Mouse (Mus musculus) bone marrow macrophage, adult 2 months (primary cell): ENCODE measurements around the gene Ube2d1. TPM values are rescaled to one million over a fixed set of nuclear protein-coding genes. Genes with fewer than 3 reads are reported as not detected.

Experiments
- H3K27ac ChIP-seq: 2 replicates; pipeline ENCODE4 v1.5.1; 2012; ENCODE audit warnings: low read depth, low read length; ENCODE audit not compliant: insufficient read depth
- H3K4me1 ChIP-seq: 2 replicates; pipeline ENCODE4 v1.6.1; 2012; ENCODE audit warnings: low read length; ENCODE audit not compliant: control insufficient read depth, insufficient read depth
- H3K4me3 ChIP-seq: 2 replicates; pipeline ENCODE4 v1.5.1; 2012; ENCODE audit warnings: mild to moderate bottlenecking, low read length, moderate library complexity; ENCODE audit not compliant: insufficient read depth
- CTCF ChIP-seq: IDR thresholded peaks from 2 replicates; pipeline ENCODE4 v1.5.1; 2012; ENCODE audit warnings: low read depth, mild to moderate bottlenecking, low read length, moderate library complexity
- POLR2A ChIP-seq: IDR thresholded peaks from 2 replicates; pipeline ENCODE4 v1.6.1; 2012; ENCODE audit warnings: mild to moderate bottlenecking, low read depth, low read length, borderline replicate concordance
- polyA plus RNA-seq: library from polyadenylated mRNA; stranded (reverse); fragments of >200 nt; gene quantifications from 2 replicates; pipeline ENCODE4 v1.2.4, GENCODE M21; 2012; ENCODE audit not compliant: missing spikeins, insufficient read depth, insufficient read length

Gene Ube2d1
- 54.5 and 57.7 TPM in 2 replicates for polyA plus RNA-seq

DNA sequence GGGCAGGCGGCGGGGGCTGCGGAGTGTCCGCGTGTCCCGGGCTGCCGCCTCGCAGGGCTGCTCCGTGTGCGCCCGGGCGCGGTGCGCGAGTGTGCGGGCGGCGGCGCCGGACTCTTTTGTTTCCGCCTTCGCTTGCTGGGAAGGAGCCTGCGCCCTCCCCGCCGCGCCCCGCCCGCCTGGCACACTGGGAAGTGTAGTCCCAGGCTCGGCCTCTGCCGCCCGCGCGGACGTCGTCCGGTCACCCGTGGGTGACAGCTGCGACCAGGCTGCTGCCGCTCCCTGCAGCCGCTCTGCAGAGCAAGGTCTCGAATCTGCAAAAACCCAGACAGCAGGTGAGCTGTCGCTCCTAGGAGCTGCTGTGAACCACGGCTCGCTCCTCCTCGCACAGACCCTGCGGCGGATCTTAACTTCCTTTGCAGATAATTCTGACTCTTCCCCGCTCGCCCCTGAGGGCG, at the start of gene Ube2d1:
Ube2d1 (minus strand) TSS at position 137 of the 455 bp plus-strand sequence.
- H3K4me3 ChIP-seq = peak within 1 kb of the TSS; percentile 81
- no peak; the same call in 1 of the 2 replicates for TF ChIP-seq POLR2A
- no peak for TF ChIP-seq CTCF
- H3K27ac ChIP-seq = no peak within 1 kb of the TSS
- peaks cover 19% of the 10 kb centered on the region for H3K4me1 ChIP-seq

DNA sequence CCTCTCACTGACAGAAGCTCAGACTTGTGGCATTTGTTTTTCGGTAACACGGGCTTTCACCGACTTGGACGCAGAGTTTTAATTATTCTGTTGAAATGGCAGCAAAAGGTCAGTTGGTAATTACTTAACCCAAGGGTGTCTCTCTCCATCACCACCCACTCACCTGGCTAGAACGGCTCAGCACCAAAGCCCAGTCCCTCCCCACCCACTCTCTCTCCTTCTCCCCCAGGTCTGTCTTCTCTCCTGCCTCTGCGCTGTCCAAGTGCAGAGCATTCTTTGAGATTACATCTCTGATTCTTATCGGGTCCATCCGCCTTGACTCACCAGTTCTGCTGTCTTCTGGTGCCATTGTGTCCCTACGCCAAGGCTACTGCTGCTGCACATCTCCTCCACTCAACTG, 47.8 kb upstream of the Ube2d1 start:
- TF ChIP-seq POLR2A (no peak), CTCF (no peak)
- Histone ChIP-seq H3K4me3 (no peak overlapping the region), H3K27ac (no peak overlapping the region), H3K4me1 (no peaks in the 10 kb centered on the region)

DNA sequence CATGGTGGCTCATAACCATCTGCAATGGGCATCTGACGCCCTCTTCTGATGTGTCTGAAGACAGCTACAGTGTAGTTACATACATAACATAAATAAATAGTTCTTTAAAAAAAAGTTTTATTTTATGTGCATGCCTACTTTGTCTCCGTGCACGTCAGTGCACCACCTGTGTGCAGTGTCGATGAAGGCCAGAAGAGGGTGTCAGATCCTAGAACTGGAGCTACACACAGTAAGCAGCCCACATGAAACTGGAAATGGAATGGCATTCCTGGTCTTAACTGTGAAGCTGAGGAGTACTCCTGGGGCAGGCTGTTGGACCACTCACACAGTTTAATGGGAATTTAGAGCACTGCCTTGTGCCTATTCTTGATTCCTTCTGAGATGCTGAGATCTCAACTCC, 47.3 kb upstream of the Ube2d1 start:
- Histone ChIP-seq H3K27ac (no peak overlapping the region), H3K4me3 (no peak overlapping the region), H3K4me1 (no peaks in the 10 kb centered on the region)
- TF ChIP-seq POLR2A (no peak), CTCF (no peak)

DNA sequence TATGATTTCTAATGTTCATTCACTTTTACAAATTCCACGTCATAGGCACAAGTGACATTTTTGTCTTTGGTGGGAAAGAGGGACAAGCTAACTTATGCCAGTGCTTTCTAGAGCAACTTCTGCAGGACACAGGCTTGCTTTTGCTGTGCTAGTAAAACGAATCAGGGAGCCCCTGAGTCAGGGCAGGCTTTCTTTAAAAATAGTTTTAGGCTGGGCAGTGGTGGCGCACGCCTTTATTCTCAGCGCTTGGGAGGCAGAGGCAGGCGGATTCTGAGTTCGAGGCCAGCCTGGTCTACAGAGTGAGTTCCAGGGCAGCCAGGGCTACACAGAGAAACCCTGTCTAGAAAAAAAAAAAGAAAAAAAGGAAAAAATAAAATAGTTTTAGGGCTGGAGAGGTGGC, 46.8 kb upstream of the Ube2d1 start:
- H3K27ac ChIP-seq = no peak overlapping the region
- no peak overlapping the region for H3K4me3 ChIP-seq
- H3K4me1 ChIP-seq = no peaks in the 10 kb centered on the region
- no peak for TF ChIP-seq CTCF
- no peak for TF ChIP-seq POLR2A

DNA sequence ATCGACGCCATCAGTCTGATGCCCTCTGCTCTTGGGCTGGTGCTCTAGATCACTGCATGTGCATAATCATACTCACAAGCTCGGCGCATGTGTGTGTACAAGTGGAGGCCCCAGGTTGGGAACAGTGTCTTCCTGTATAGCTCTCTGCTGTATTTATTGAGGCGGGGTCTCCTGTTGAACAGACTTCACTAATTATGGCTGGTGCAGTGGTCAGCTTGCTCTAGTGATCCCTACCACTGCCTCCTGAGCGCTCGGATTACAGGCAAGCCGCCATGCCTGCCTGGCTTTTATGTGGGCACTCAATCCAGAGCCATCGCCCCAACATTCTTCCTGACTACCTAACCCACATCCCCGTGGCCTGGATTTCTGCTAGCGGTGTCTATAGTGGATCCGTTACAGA, 45.0 kb upstream of the Ube2d1 start:
- no peak overlapping the region for H3K27ac ChIP-seq
- TF ChIP-seq CTCF = no peak
- TF ChIP-seq POLR2A = no peak
- no peaks in the 10 kb centered on the region for H3K4me1 ChIP-seq
- H3K4me3 ChIP-seq = no peak overlapping the region

DNA sequence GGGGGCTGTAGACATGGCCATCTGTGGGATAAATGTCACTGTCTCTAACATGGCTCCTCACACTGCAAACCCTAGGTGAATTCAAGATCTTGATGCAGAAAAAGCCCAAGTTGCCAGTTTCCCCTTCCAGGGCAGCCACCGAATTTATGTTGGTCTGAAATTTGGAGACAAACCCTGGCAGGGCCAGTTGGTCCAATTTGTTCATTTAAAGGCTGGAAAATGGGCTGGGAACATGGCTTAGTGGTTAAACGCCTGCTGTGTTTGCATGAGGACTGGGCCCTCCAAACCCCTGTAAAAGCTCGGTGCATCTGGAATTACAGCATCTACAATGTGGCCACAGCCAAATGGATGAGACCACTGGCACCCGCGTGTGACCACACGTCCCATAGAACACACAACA, 44.2 kb upstream of the Ube2d1 start:
- H3K4me3 ChIP-seq = no peak overlapping the region
- TF ChIP-seq POLR2A (no peak), CTCF (no peak)
- no peak overlapping the region for H3K27ac ChIP-seq
- no peaks in the 10 kb centered on the region for H3K4me1 ChIP-seq

DNA sequence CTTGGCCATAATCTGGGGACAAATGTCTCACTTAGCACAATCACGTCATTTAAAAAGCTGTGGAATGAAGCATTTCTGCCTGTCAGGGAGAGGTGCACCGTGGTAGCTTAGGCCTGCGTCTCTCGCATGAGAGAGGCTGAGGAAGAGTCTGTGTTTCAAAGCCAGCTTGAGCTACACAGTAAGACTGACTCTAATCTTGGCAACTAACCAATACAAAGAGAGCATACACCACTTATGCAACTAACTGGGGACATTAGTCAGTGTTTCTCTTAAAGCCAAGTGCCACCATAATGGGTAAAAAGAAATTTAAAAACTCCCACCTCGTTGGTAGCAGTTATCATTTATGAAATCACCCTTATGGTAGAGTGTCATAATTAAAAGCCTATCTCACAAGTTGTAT, 43.8 kb upstream of the Ube2d1 start:
- H3K4me3 ChIP-seq = no peak overlapping the region
- H3K4me1 ChIP-seq = no peaks in the 10 kb centered on the region
- H3K27ac ChIP-seq = no peak overlapping the region
- TF ChIP-seq POLR2A (no peak), CTCF (no peak)

DNA sequence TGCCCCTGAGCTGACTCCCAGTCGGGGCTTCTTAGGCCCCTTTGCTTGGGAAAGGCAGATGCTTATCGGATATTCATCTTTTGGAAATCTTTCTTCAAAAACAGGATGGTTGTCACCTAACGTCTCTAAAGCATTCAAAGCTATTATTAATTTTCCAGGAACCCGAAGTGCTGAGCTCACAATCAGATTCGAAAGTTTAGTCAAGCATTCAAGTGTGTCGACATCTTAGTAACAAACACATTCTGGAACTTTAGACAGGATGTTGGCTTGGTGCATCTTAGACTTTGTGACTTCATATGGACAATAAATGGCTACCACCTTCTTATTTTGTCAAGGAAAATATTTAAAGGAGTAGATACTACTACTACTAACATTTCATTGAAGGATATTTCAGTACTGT, 43.3 kb upstream of the Ube2d1 start:
- Histone ChIP-seq H3K27ac (no peak overlapping the region), H3K4me3 (no peak overlapping the region), H3K4me1 (no peaks in the 10 kb centered on the region)
- TF ChIP-seq POLR2A = no peak
- no peak for TF ChIP-seq CTCF

DNA sequence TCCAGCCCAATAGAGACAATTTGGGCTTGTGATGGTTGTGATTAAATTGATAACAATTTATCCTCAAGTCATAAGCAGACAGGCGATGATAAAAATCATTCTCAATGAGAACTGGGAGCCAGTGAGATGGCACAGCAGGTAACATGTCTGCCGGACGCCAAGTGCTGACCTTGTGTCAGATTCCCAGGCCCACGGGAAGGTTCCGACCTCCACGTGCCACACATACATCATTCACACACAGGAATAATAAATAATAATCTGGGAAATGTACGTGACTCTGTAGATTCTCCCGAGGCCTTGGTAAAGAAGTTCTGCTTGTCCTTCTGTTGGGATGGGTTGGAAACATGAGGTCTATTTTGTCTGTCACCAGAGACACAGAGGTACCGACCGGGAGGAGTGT, 42.3 kb upstream of the Ube2d1 start:
- H3K27ac ChIP-seq = no peak overlapping the region
- no peaks in the 10 kb centered on the region for H3K4me1 ChIP-seq
- TF ChIP-seq POLR2A (no peak), CTCF (no peak)
- H3K4me3 ChIP-seq = no peak overlapping the region

DNA sequence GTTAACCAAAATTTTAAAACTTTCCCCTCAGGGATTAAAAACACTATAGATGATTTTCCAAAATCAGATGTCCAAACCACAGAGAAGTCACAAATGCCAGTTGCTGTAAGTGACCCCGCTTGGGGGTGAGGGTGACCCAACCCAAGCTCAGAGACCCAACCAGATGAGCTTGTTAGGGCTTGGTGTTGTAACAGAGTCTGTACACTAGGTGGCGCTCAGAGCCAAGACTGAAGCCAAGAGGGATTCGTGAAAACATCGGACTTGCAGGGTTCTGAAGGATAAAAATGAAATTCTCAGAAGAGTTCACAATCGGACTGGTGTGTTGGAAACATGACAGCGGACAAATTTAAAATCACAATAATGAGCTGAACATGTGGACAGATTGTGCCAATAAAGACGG, 41.7 kb upstream of the Ube2d1 start:
- H3K4me1 ChIP-seq = no peaks in the 10 kb centered on the region
- no peak overlapping the region for H3K4me3 ChIP-seq
- no peak for TF ChIP-seq POLR2A
- peak; percentile 70 for TF ChIP-seq CTCF
- H3K27ac ChIP-seq = no peak overlapping the region

DNA sequence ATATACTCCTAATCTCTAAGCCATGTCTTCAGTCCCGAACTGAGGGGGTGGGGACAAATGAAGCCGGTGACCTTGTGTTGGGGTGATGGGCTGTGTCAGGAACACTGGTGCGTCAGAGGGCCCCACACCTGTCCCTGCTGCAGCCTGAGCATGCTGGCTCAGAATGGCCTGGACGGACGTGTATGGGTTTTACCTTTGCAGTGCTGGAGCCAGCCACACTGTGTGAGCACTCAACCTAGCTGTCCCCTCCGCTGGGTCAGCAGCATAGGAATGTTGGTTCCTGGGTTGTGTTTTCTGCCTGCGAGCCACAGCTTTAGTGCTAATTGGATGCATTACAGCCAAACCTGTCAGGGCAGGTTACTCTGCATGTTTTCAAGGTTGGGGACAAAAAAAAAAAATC, 41.1 kb upstream of the Ube2d1 start:
- Histone ChIP-seq H3K4me1 (no peaks in the 10 kb centered on the region), H3K4me3 (no peak overlapping the region), H3K27ac (no peak overlapping the region)
- TF ChIP-seq CTCF (no peak), POLR2A (no peak)

DNA sequence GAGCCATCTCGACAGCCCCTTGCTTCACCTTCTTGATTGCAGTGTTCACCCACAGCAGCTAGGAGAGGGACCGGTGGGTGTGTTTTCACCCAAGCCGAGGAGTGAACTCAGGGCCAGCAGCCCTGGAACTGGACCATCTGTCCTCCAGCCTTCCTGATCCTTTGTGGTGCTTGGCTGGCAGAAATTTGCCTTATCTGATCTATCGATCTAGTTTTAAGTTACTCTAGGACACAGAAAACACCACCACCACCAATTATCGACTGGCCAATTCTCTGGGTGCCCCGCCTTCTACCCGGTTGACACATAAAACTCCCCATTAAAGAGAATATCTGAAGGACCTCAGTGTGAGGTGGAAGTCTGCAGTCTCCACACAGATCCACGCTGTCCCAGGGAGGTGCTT, 38.6 kb upstream of the Ube2d1 start:
- TF ChIP-seq POLR2A (no peak), CTCF (no peak)
- Histone ChIP-seq H3K4me1 (no peaks in the 10 kb centered on the region), H3K4me3 (no peak overlapping the region), H3K27ac (no peak overlapping the region)
